Mouse (Mus musculus) heart, embryonic 15.5 days (tissue): ENCODE data around the gene Blcap. TPM values are rescaled to one million over a fixed set of nuclear protein-coding genes. Genes with fewer than 3 reads are reported as not detected.

Experiments used
- ATAC-seq: fragments of 200-750 bp; cut with Nextera tagmentation; replicated peaks from 2 replicates; pipeline ENCODE4 v1.8.0; 2017; ENCODE audit warnings: low read depth, moderate TSS enrichment; ENCODE audit not compliant: insufficient number of reproducible peaks, insufficient read depth, low FRiP score
- H3K27ac ChIP-seq: fragments of 300-500 bp; sonication (generic); 2 replicates; pipeline ENCODE4 v1.5.1; 2015; ENCODE audit warnings: mild to moderate bottlenecking, inconsistent platforms
- H3K27me3 ChIP-seq: fragments of 300-500 bp; sonication (generic); 2 replicates; pipeline ENCODE4 v1.6.1; 2015; ENCODE audit warnings: inconsistent platforms
- H3K36me3 ChIP-seq: fragments of 300-500 bp; sonication (generic); 2 replicates; pipeline ENCODE4 v1.6.1; 2015; ENCODE audit warnings: mild to moderate bottlenecking, inconsistent platforms
- H3K4me1 ChIP-seq: fragments of 300-500 bp; sonication (generic); replicated peaks from 2 replicates; pipeline ENCODE4 v1.6.1; 2015; ENCODE audit warnings: inconsistent platforms
- H3K4me2 ChIP-seq: fragments of 300-500 bp; sonication (generic); 2 replicates; pipeline ENCODE4 v1.6.1; 2015; ENCODE audit warnings: inconsistent platforms, mild to moderate bottlenecking, moderate library complexity
- H3K4me3 ChIP-seq: fragments of 300-500 bp; sonication (generic); 2 replicates; pipeline ENCODE4 v1.5.1; 2015; ENCODE audit warnings: mild to moderate bottlenecking, inconsistent platforms
- H3K9ac ChIP-seq: fragments of 300-500 bp; sonication (generic); 2 replicates; pipeline ENCODE4 v1.6.1; 2015; ENCODE audit warnings: mild to moderate bottlenecking, inconsistent platforms
- H3K9me3 ChIP-seq: fragments of 300-500 bp; sonication (generic); replicated peaks from 2 replicates; pipeline ENCODE4 v1.6.1; 2016; ENCODE audit warnings: inconsistent platforms
- WGBS: fragments of 180-500 bp; shearing (Covaris S2); methylation state at CpG from one replicate; pipeline ENCODE4 v1.1.7; 2015; ENCODE audit warnings: mixed read lengths; 5-methylcytosine and 5-hydroxymethylcytosine counted together
- microRNA-seq: library from miRNA; unstranded; fragments of <30 nt; microRNA quantifications from one replicate; pipeline ENCODE4, GENCODE M21; 2016
- polyA plus RNA-seq: library from polyadenylated mRNA; unstranded; fragments of >200 nt; fragmentation: Nextera tagmentation; extraction: Ambion mirVana; gene quantifications from 2 replicates; pipeline ENCODE4 v1.2.1, GENCODE M21; 2015

Blcap gene
- polyA plus RNA-seq, 1 experiment from 2014 or later: 32.5 TPM

GRCm38 (mm10) chr2:157517526-157517925 is 53.5 kb downstream of the Blcap start:
- ATAC-seq: no peak
- Histone ChIP-seq H3K4me2 (no peak overlapping the region), H3K4me3 (no peak overlapping the region), H3K4me1 (no peaks in the 10 kb centered on the region), H3K9me3 (no peaks in the 10 kb centered on the region), H3K27me3 (peaks cover 17% of the 10 kb centered on the region), H3K36me3 (no peaks in the 10 kb centered on the region), H3K9ac (no peak overlapping the region), H3K27ac (no peak overlapping the region)
- 52% methylated on average over 6 of the region's 6 CpGs for WGBS

- peaks cover 22% of the 10 kb centered on the region for H3K27me3 ChIP-seq
- no peaks in the 10 kb centered on the region for H3K9me3 ChIP-seq
- no peaks in the 10 kb centered on the region for H3K4me1 ChIP-seq
- 19% methylated on average over 4 of the region's 4 CpGs for WGBS
- H3K36me3 ChIP-seq: no peaks in the 10 kb centered on the region
- H3K27ac ChIP-seq: no peak overlapping the region
- H3K4me3 ChIP-seq: no peak overlapping the region
- H3K9ac ChIP-seq: no peak overlapping the region
- H3K4me2 ChIP-seq: no peak overlapping the region
- no peak for ATAC-seq
Observed at GRCm38 (mm10) chr2:157514353-157514752, 56.7 kb downstream of the Blcap start.

GRCm38 (mm10) chr2:157513737-157514208 is 57.3 kb downstream of the Blcap start:
- no peak overlapping the region for H3K4me3 ChIP-seq
- no peak overlapping the region for H3K4me2 ChIP-seq
- ATAC-seq: no peak
- H3K36me3 ChIP-seq: no peaks in the 10 kb centered on the region
- no peak overlapping the region for H3K9ac ChIP-seq
- peaks cover 19% of the 10 kb centered on the region; the same call in 1 of the 2 replicates for H3K27me3 ChIP-seq
- H3K4me1 ChIP-seq: no peaks in the 10 kb centered on the region
- WGBS: 35% methylated on average over 9 of the region's 9 CpGs
- no peak overlapping the region for H3K27ac ChIP-seq
- no peaks in the 10 kb centered on the region for H3K9me3 ChIP-seq

GRCm38 (mm10) chr2:157512859-157513258 is 58.2 kb downstream of the Blcap start:
- Histone ChIP-seq H3K4me1 (no peaks in the 10 kb centered on the region), H3K27me3 (peaks cover 23% of the 10 kb centered on the region), H3K4me3 (no peak overlapping the region), H3K36me3 (no peaks in the 10 kb centered on the region), H3K4me2 (no peak overlapping the region), H3K9ac (no peak overlapping the region), H3K27ac (no peak overlapping the region), H3K9me3 (no peaks in the 10 kb centered on the region)
- no peak for ATAC-seq
- 79% methylated on average over 9 of the region's 9 CpGs for WGBS

GRCm38 (mm10) chr2:157510031-157510430 is 61.0 kb downstream of the Blcap start:
- Histone ChIP-seq H3K27me3 (peaks cover 41% of the 10 kb centered on the region), H3K4me2 (no peak overlapping the region), H3K36me3 (no peaks in the 10 kb centered on the region), H3K9me3 (no peaks in the 10 kb centered on the region), H3K4me1 (no peaks in the 10 kb centered on the region), H3K4me3 (no peak overlapping the region), H3K27ac (no peak overlapping the region), H3K9ac (no peak overlapping the region)
- ATAC-seq: no peak
- WGBS: 58% methylated on average over 4 of the region's 4 CpGs

- no peak for ATAC-seq
- Histone ChIP-seq H3K27ac (no peak overlapping the region), H3K27me3 (peaks cover 38% of the 10 kb centered on the region), H3K4me3 (no peak overlapping the region), H3K36me3 (no peaks in the 10 kb centered on the region), H3K9ac (no peak overlapping the region), H3K4me2 (no peak overlapping the region), H3K4me1 (no peaks in the 10 kb centered on the region), H3K9me3 (no peaks in the 10 kb centered on the region)
- WGBS: 65% methylated on average over 5 of the region's 5 CpGs
Observed at GRCm38 (mm10) chr2:157509182-157509581, 61.9 kb downstream of the Blcap start.

GRCm38 (mm10) chr2:157506779-157507178 is 64.3 kb downstream of the Blcap start:
- Histone ChIP-seq H3K9me3 (no peaks in the 10 kb centered on the region), H3K4me2 (peak overlapping the region; percentile 14; the same call in 1 of the 2 replicates), H3K9ac (no peak overlapping the region), H3K27me3 (peaks cover 35% of the 10 kb centered on the region), H3K27ac (no peak overlapping the region), H3K4me3 (no peak overlapping the region), H3K36me3 (no peaks in the 10 kb centered on the region), H3K4me1 (no peaks in the 10 kb centered on the region)
- WGBS: 25% methylated on average over 14 of the region's 14 CpGs
- no peak for ATAC-seq

Small RNA genes lying within 50 kb of the gene (microRNA-seq; reads per million reads assigned to microRNA genes)
- 3.6 reads per million, percentile 13 among the genes with 10 or more reads in this experiment for gene Gm23134

Other genes with a start within 250 kb of the Blcap start
- not detected in 2 replicates for gene Ghrh, start 223.8 kb downstream of the Blcap start, polyA plus RNA-seq
- gene Manbal, start 203.7 kb downstream of the Blcap start, polyA plus RNA-seq: 49.7 and 62.0 TPM in 2 replicates
- gene Src, start 152.8 kb downstream of the Blcap start, polyA plus RNA-seq: 5.6 and 9.6 TPM in 2 replicates
- 54.1 and 117 TPM in 2 replicates for gene Nnat, start 11.2 kb downstream of the Blcap start, polyA plus RNA-seq
- 27.3 and 34.8 TPM in 2 replicates for gene Ctnnbl1, start 166.1 kb upstream of the Blcap start, polyA plus RNA-seq